Mouse (Mus musculus) erythroblast, embryonic 14.5 days (primary cell): Measurements from ENCODE around the gene Bloc1s3. TPM values are rescaled to one million over a fixed set of nuclear protein-coding genes. Genes with fewer than 3 reads are reported as not detected.

Experiments used
- H3K27me3 ChIP-seq: 2 replicates; pipeline ENCODE4 v1.6.1; 2012; ENCODE audit warnings: inconsistent platforms; ENCODE audit not compliant: control insufficient read depth
- H3K36me3 ChIP-seq: 2 replicates; pipeline ENCODE4 v1.6.1; 2012; ENCODE audit warnings: mild to moderate bottlenecking, inconsistent platforms; ENCODE audit not compliant: control insufficient read depth
- H3K4me1 ChIP-seq: 2 replicates; pipeline ENCODE4 v1.6.1; 2012; ENCODE audit warnings: inconsistent platforms; ENCODE audit not compliant: control insufficient read depth
- H3K4me3 ChIP-seq: replicated peaks from 2 replicates; pipeline ENCODE3; 2012; ENCODE audit warnings: moderate library complexity, mild to moderate bottlenecking, inconsistent platforms
- H3K9me3 ChIP-seq: 2 replicates; pipeline ENCODE4 v1.6.1; 2012; ENCODE audit warnings: low read length, inconsistent platforms, mixed read lengths; ENCODE audit not compliant: control insufficient read depth
- GATA1 ChIP-seq: IDR thresholded peaks from 2 replicates; pipeline ENCODE4 v1.6.1; 2012; ENCODE audit warnings: low read length, inconsistent platforms, mixed read lengths
- TAL1 ChIP-seq: IDR thresholded peaks from 3 replicates; pipeline ENCODE4 v1.6.1; 2012; ENCODE audit warnings: low read length, inconsistent platforms, mixed read lengths
- polyA plus RNA-seq: library from polyadenylated mRNA; stranded (reverse); fragments of >175 nt; gene quantifications from 2 replicates; pipeline ENCODE4 v1.2.3, GENCODE M21; 2012

Bloc1s3 gene
- polyA plus RNA-seq, 1 experiment: 0.49 TPM

- Histone ChIP-seq H3K4me1 (peaks cover 13% of the 10 kb centered on the region), H3K9me3 (peaks cover 3% of the 10 kb centered on the region), H3K36me3 (no peaks in the 10 kb centered on the region), H3K27me3 (peaks cover 70% of the 10 kb centered on the region), H3K4me3 (no peak overlapping the region)
- TF ChIP-seq GATA1 (no peak), TAL1 (no peak)
Observed at GRCm38 (mm10) chr7:19472403-19472802, 35.8 kb downstream of the Bloc1s3 start.

GRCm38 (mm10) chr7:19470308-19470707 lies 37.9 kb downstream of the Bloc1s3 start:
- Histone ChIP-seq H3K9me3 (peaks cover 3% of the 10 kb centered on the region), H3K4me3 (no peak overlapping the region), H3K4me1 (peaks cover 13% of the 10 kb centered on the region), H3K36me3 (no peaks in the 10 kb centered on the region), H3K27me3 (peaks cover 65% of the 10 kb centered on the region)
- TF ChIP-seq GATA1 (no peak), TAL1 (no peak)

- H3K4me3 ChIP-seq: no peak overlapping the region
- peaks cover 65% of the 10 kb centered on the region for H3K27me3 ChIP-seq
- no peaks in the 10 kb centered on the region for H3K36me3 ChIP-seq
- peaks cover 13% of the 10 kb centered on the region for H3K4me1 ChIP-seq
- no peaks in the 10 kb centered on the region for H3K9me3 ChIP-seq
- TF ChIP-seq TAL1 (no peak), GATA1 (no peak)
Observed at GRCm38 (mm10) chr7:19469404-19469803, 38.8 kb downstream of the Bloc1s3 start.

DNA sequence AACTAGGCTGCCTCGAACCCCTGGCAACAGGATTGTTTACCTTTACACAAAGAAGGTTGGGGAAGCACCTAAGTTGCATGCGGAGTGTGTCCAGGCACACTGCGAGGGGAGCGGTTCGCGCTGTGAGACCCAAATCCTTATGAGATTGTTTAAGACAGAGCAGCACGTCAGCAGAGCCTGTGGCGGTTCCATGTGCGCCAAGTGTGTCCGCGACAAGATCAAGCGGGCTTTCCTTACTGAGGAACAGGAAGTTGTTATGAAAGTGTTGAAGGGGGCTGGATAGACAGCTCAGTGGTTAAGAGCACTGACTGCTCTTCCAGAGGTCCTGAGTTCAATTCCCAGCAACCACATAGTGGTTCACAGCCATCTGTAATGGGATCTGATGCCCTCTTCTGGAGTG lies 39.9 kb downstream of the Bloc1s3 start:
- H3K27me3 ChIP-seq: peaks cover 60% of the 10 kb centered on the region
- H3K9me3 ChIP-seq: no peaks in the 10 kb centered on the region
- no peak overlapping the region for H3K4me3 ChIP-seq
- no peaks in the 10 kb centered on the region for H3K36me3 ChIP-seq
- H3K4me1 ChIP-seq: peaks cover 9% of the 10 kb centered on the region
- no peak for TF ChIP-seq TAL1
- no peak for TF ChIP-seq GATA1

GRCm38 (mm10) chr7:19467638-19468037 lies 40.5 kb downstream of the Bloc1s3 start:
- Histone ChIP-seq H3K27me3 (peaks cover 60% of the 10 kb centered on the region), H3K4me1 (peaks cover 9% of the 10 kb centered on the region), H3K4me3 (no peak overlapping the region), H3K36me3 (no peaks in the 10 kb centered on the region), H3K9me3 (no peaks in the 10 kb centered on the region)
- TF ChIP-seq GATA1: no peak
- TF ChIP-seq TAL1: no peak

DNA sequence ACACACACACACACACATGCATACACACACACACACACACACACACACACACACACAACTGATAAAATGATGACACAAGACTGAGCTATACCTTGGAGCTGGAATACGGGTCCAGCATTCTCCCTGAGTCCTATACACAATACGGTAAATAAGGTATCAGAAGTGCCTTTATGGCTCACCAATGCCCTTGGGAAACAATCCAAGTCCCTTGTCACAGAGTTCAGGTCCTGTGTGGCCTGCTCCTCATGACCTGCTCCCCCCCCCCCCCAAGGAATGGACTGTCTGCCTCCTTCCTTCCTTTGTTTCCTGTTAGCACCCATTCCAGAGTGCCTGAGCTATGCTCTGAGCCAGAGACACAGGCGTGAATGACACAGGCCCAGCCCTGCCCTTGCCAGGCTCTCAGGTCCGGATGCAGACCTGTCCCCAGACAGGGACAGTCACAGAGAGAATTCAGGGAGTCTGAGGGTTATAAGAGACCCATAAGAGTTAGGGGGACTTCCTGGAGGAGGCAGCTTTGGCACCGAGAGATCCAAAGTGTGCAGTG lies 41.5 kb downstream of the Bloc1s3 start:
- H3K4me1 ChIP-seq: peaks cover 11% of the 10 kb centered on the region
- H3K36me3 ChIP-seq: no peaks in the 10 kb centered on the region
- H3K9me3 ChIP-seq: no peaks in the 10 kb centered on the region
- H3K4me3 ChIP-seq: no peak overlapping the region
- TF ChIP-seq GATA1: no peak
- no peak for TF ChIP-seq TAL1
- H3K27me3 ChIP-seq: peaks cover 55% of the 10 kb centered on the region

DNA sequence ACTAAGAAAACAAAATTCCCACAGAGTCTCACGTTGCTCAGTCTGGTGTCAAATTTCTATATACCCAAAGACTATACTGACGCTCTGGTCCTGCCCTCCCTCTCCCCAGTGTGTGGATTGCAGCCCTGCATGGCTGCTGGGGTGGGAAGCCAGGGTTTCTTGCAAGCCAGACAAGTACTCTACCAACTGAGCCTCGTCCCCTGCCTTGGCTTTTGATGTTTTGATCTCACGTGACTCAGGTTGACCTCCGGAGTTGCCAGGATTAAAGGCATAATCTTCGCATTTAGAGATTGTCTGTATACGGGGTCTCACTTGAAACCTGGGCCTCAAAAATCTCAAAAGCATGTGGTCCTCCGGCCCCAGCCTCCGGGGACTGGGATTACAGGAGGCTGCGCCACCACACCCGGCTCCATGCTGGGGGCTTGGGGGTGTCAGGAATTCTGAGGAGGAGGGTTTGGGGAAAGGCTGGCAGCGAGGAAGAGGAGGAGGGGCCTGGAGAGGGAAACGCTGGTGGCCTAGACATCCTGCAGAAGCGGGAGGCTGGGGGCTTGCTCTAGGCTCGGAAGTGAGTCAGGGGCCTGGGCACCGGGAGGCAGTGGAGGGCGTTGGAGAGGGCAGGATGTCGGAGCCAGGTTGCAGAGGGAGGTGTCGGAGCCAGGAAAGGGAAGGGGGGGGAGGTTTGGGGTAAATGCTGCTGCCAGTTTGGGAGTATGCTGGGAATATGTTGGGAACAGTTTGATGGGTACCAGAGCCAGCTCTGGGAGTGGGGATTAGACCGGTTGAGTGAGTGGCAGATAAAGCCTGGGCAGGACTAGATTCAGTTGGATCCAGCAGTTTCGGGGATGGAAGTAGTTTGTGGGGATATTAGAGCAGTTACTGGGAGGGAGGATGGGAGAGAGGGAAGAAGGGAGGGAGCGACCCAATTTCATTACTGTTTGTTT lies 43.5 kb downstream of the Bloc1s3 start:
- TF ChIP-seq TAL1: no peak
- no peak for TF ChIP-seq GATA1
- peaks cover 11% of the 10 kb centered on the region for H3K4me1 ChIP-seq

DNA sequence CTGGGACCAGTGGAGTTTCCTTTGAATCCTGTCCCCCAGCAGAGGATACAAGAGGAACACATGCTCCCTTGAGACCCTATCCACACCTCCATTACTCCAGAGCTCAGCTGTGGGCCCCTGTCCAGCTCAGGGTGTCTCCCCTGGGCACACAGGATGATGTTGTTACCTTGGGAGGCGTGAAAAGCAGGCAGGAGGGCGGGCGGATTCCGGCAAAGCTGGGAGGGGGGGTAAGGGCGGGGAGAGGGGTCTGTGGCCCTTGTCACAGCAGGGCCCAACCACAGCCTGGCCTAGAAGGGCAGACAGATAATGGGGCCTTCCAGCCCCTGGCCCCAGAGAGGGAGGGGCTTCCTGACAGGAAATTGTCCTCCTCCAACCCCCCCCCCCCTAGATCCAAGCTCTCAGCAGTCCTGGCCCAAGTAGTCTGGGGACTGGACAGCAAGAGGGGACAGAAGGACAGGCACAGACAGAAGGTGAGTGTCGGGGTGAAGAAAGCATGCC lies 45.2 kb downstream of the Bloc1s3 start, which contains the start of gene Exoc3l2:
TSS of gene Exoc3l2 (plus strand) at position 448 of the 498 bp plus-strand sequence.
- Histone ChIP-seq H3K4me1 (peaks cover 22% of the 10 kb centered on the region), H3K9me3 (no peaks in the 10 kb centered on the region), H3K27me3 (peaks cover 34% of the 10 kb centered on the region), H3K36me3 (no peaks in the 10 kb centered on the region), H3K4me3 (no peak within 1 kb of the TSS)
- no peak for TF ChIP-seq GATA1
- TF ChIP-seq TAL1: no peak

More for the DNA sequence above, 43.5 kb downstream of the Bloc1s3 start:
- Histone ChIP-seq H3K36me3 (no peaks in the 10 kb centered on the region), H3K4me3 (no peak overlapping the region), H3K27me3 (peaks cover 40% of the 10 kb centered on the region), H3K9me3 (no peaks in the 10 kb centered on the region)

- Histone ChIP-seq H3K4me1 (peaks cover 22% of the 10 kb centered on the region), H3K9me3 (no peaks in the 10 kb centered on the region), H3K36me3 (no peaks in the 10 kb centered on the region), H3K27me3 (peaks cover 31% of the 10 kb centered on the region), H3K4me3 (no peak overlapping the region)
- TF ChIP-seq TAL1 (no peak), GATA1 (no peak)
Observed at GRCm38 (mm10) chr7:19462443-19462842, 45.7 kb downstream of the Bloc1s3 start.
